Mouse (Mus musculus) T-helper 2 cell (primary cell): ENCODE measurements around the gene Cdc20b.
"Not testable (repeated sequence)": the region's sequence is repeated elsewhere in the genome, so short reads cannot be mapped to it uniquely, and the experiment has no call there.

Experiments
- in situ Hi-C: fragments of 300-600 bp; cut with MboI, MseI; formaldehyde crosslinking; loops from one replicate; pipeline ENCODE4 v1.15.1; 2025; ENCODE audit warnings: high pct_unique_total_duplicates

Cdc20b gene

GRCm38 (mm10) chr13:113034950-113035421 lies at the start of gene Cdc20b:
Cdc20b (plus strand) TSS chr13:113035111.
- in situ Hi-C loops = loop anchor here (5.0 to 10.0 kb wide), 3 partner anchors 43 to 370 kb away; partner anchors contain the start of genes Mcidas and Slc38a9

GRCm38 (mm10) chr13:112985605-112986450 lies 49.1 kb upstream of the Cdc20b start:
- in situ Hi-C loops = no loop called here

- in situ Hi-C loops = no loop called here
These were observed 48.4 kb upstream of the Cdc20b start for GRCm38 (mm10) chr13:112986451-112986950.

DNA sequence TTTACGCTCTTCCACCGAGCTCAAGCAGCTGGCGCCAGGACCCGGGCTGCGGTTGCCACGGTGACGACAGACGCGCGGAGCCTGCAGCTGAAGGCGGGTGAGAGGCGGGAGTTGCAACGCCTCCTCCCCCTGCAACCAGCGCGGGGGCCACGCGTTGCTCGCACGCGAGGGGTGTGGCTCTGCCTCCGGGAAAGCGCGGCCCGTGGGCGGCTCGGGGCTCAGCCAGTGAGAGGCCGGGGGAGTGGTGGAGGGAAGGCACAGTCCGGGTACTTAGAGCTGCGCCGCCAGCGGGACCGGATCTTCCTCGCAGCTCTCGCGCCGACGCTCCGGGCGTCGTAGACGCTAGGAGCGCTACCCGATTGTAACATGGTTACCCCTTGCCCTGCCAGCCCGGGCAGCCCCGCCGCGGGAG lies 47.4 kb upstream of the Cdc20b start, which contains the start of gene Ccno:
Gene Ccno, plus strand, starts transcription at position 271 of the 412 bp plus-strand sequence.
- in situ Hi-C loops = no loop called here

GRCm38 (mm10) chr13:112987991-112988390 lies 46.9 kb upstream of the Cdc20b start:
- in situ Hi-C loops = no loop called here

DNA sequence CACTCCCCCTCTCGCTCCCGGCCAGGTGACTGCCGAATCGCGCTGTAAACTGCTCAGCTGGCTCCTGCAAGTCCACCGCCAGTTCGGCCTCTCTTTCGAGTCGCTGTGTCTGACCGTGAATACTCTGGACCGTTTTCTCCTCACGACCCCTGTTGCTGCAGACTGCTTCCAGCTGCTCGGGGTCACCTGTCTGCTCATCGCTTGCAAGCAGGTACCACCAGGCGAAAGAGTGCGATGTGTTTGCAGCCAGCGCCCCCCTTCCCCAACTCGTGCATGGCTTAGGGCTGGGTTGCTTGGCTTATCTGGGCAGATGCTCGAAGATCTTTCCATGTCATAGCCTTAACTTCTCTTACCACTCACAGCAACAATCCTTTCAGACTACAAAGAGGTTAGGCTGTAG lies 46.0 kb upstream of the Cdc20b start:
- in situ Hi-C loops = no loop called here

GRCm38 (mm10) chr13:112989541-112989940 lies 45.4 kb upstream of the Cdc20b start:
- in situ Hi-C loops = no loop called here

DNA sequence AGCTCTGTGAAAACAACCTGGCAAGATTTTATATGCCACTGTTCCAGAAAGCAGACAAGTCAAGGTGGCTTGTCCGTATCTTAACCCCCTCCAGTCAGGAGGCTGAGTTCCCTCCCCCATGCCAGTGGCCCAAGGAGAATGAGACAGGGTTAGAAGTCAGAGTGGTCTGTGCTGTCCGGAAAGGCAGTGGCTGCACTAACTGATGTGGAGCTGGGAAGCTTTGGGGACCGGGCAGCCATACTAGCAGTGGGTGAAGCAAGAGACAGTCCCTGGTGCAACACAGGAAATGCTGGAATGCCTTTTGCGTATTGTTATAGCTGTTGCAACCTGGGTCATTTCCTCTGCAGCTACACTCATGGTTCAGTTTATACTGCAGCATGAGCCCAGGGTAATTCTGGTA lies 44.6 kb upstream of the Cdc20b start:
- in situ Hi-C loops = loop anchor here (5.0 kb wide), 1 partner anchor 47 kb away; the partner anchor contains the start of gene Cdc20b

DNA sequence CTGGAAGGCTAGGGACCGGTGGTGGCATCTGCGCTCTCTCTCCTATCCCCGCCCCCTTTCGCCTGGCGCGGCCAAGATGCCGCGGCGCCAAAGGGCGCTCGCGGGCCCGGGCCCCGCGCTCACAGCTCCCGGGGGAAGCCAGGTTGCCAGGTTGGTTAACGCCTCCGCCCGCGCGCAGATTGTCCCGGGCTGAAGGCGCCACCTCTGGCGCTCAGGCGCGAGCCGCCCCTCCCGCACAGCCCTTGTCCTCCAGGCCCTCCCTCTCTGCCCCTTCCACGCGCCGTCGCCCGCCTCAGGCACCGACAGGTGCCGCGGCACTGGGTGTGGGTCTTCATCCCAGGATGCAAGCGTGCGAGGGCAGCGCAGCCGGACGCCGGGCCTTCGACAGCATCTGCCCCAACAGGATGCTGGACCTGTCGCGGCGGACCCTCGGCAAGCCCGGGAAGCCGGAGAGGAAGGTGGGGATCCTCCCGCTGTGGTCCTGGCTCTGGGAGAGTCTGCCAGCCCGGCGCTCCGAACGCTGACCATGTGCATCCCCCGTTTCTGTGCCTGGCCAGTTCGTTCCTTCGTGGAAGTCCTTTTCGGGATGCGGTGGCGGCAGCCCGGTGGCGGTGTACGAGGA lies 41.3 kb upstream of the Cdc20b start, which contains the start of gene Mcidas:
Gene Mcidas, plus strand, starts transcription at position 315 of the 622 bp plus-strand sequence.
- in situ Hi-C loops = loop anchor here (5.0 kb wide), 1 partner anchor 44 kb away; the partner anchor contains the start of gene Cdc20b

DNA sequence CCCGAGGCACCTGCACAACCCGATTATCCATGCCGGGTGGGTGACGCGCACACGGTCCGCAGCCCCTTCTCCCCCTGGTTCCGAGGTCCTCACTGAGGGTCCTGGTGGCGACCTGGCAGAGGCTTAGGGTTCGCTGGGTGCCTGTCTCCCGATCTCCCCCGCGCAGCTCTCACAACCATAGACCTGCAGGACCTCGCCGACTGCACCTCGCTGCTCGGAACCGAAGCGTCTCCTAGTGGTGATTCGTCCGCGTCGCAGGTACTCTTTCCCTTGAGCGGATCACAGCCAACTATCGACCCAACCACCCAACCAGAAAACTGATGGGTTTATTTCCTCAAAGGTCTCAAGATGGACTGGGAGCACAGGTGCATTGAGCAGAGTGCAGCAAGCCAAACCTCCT lies 40.7 kb upstream of the Cdc20b start:
- in situ Hi-C loops = loop anchor here (5.0 kb wide), 1 partner anchor 43 kb away; the partner anchor contains the start of gene Cdc20b

DNA sequence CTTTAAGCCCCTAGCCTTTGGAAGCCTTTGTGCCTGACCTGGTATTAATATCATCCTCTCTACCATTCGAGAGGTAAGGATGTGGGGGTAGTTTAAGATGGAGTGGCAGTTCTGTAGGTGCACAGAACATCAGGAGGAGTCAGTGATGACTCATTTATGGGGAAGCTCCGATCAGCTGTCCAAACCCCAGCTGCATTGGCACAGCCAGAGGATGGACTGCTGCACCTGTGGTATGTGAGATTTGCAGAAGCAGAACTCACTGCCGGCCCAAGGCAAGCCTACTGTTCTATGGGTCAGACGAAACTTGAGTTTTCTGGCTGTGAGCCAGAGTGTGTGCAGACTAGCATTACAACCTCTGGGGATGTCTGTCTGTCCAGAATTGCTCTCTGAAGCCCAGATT lies 38.5 kb upstream of the Cdc20b start:
- in situ Hi-C loops = no loop called here

- in situ Hi-C loops = no loop called here
These were observed 37.5 kb upstream of the Cdc20b start for GRCm38 (mm10) chr13:112997369-112997768.

GRCm38 (mm10) chr13:112998427-112999201 lies 36.3 kb upstream of the Cdc20b start:
- in situ Hi-C loops = no loop called here

GRCm38 (mm10) chr13:113000090-113000489 lies 34.8 kb upstream of the Cdc20b start:
- in situ Hi-C loops = no loop called here

DNA sequence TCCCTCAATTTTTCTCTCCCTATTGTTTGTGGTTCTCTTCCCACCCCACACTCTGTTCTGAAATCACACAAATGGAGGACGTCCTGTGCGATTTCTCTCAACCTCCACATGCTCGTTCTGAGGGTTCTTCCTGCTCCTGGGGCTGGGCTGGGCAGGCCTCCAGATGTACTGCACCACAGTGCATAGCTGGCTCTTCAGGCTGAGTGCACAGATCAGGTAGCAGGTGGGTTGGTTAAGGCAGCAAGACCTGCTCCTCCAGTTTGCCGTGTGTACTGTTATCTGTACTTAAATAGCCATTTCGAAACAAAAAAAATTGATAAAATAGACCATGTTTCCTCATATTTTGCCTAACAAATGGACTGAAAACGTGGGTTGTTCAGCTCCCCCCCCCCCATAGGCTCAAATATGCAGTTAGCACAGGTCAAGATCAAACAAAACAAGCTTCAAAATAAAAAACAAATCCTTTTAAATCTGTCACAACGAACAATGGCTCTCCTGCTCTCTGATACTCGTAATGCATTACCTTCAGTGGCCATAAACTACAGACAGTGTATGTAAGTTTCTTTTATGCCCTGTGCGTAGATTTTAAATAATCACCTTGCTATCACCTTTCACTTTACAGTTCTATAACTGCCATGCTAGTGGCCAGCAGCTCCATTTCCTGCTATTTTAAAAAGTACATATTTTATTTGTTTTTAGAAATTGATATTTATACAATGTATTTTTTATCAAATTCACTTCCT lies 34.2 kb upstream of the Cdc20b start:
- in situ Hi-C loops = no loop called here

- in situ Hi-C loops = no loop called here
These were observed 22.2 kb upstream of the Cdc20b start for GRCm38 (mm10) chr13:113012683-113013082.

- in situ Hi-C loops = not testable (repeated sequence)
These were observed 21.5 kb upstream of the Cdc20b start for GRCm38 (mm10) chr13:113013174-113013953.

DNA sequence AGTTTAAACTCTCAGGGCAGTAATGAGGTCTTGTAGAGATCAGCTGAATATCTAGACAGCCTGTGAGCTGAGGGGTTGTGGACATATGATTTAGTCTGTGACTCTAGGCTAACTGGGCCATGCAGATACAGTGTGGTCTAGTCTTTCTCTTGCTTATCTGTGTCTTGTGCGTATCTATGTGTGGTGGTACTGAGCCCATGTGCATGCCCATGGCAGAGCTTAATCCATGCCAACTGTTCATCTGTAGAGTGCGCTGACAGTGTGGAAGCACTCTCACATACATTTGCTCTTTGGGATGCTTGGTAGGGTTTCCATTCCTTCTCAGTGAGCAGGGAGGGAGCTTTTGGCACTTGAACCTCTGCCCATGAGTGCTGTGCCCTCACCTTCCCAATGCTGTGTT lies 13.4 kb upstream of the Cdc20b start:
- in situ Hi-C loops = no loop called here

- in situ Hi-C loops = no loop called here
These were observed 12.4 kb upstream of the Cdc20b start for GRCm38 (mm10) chr13:113022467-113022866.
